Mouse (Mus musculus): ENCODE measurements around the gene 2310034G01Rik.

Gene 2310034G01Rik

GRCm38 (mm10) chr19:46300294-46301045, 49.6 kb downstream of the 2310034G01Rik start:
- DNase-seq (ENCODE audit: low read depth, low spot score) = no peak
